Mouse (Mus musculus) bone marrow macrophage, adult 2 months (primary cell): ENCODE measurements around the gene Prss50.

ENCODE experiments used
- CTCF ChIP-seq: IDR thresholded peaks from 2 replicates; pipeline ENCODE4 v1.5.1; 2012; ENCODE audit warnings: low read depth, mild to moderate bottlenecking, low read length, moderate library complexity
- POLR2A ChIP-seq: IDR thresholded peaks from 2 replicates; pipeline ENCODE4 v1.6.1; 2012; ENCODE audit warnings: mild to moderate bottlenecking, low read depth, low read length, borderline replicate concordance

DNA sequence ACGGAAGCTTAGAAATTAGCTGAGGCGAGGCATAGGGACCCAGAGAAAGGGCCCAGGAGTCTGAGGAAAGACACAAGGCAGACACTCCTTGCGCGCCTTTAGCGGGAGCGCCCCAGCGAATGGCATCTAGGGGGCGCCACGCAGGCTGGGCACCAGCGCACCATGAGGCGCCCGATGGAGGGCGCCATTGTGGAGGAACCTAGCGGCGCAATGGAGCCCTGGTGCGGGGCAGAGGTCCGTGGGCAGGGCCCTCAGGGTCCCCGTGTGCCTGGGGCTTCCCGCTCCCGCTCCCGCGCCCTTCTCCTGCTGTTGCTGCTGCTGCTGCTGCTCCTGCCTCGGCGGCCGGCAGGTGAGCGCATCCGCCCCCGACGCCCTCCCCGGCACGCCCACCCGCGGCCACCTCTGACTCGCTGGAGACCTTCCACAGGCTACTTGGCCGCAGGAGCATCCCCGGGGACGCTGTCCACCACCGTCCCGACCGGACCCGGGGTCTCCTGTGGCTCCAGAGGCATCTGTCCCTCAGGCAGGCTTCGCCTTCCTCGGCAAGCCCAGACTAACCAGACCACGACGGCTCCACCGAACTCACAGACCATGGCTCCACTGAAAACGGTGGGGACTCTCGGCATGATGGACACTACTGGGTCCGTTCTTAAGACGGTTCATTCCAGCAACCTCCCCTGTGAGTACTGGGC is at the start of gene Prss50:
- TF ChIP-seq POLR2A (no peak), CTCF (no peak)
